Mouse (Mus musculus) embryonic facial prominence, embryonic 15.5 days (tissue): ENCODE data around the gene Slc12a5. TPM values are rescaled to one million over a fixed set of nuclear protein-coding genes. Genes with fewer than 3 reads are reported as not detected.

Experiments used
- ATAC-seq: fragments of 200-750 bp; cut with Nextera tagmentation; 2 replicates; pipeline ENCODE4 v1.8.0; 2017; ENCODE audit warnings: low read depth, moderate TSS enrichment; ENCODE audit not compliant: insufficient number of reproducible peaks, low FRiP score, low TSS enrichment
- H3K27ac ChIP-seq: fragments of 300-500 bp; sonication (generic); replicated peaks from 2 replicates; pipeline ENCODE4 v1.5.1; 2015; ENCODE audit warnings: mild to moderate bottlenecking, inconsistent platforms
- H3K27me3 ChIP-seq: fragments of 300-500 bp; sonication (generic); 2 replicates; pipeline ENCODE4 v1.6.1; 2015; ENCODE audit warnings: inconsistent platforms
- H3K36me3 ChIP-seq: fragments of 300-500 bp; sonication (generic); 2 replicates; pipeline ENCODE4 v1.6.1; 2015; ENCODE audit warnings: mild to moderate bottlenecking, inconsistent platforms
- H3K4me1 ChIP-seq: fragments of 300-500 bp; sonication (generic); 2 replicates; pipeline ENCODE4 v1.6.1; 2015; ENCODE audit warnings: inconsistent platforms
- H3K4me2 ChIP-seq: fragments of 300-500 bp; sonication (generic); replicated peaks from 2 replicates; pipeline ENCODE4 v1.6.1; 2015; ENCODE audit warnings: mild to moderate bottlenecking, inconsistent platforms
- H3K4me3 ChIP-seq: fragments of 300-500 bp; sonication (generic); replicated peaks from 2 replicates; pipeline ENCODE4 v1.5.1; 2015; ENCODE audit warnings: mild to moderate bottlenecking, inconsistent platforms
- H3K9ac ChIP-seq: fragments of 300-500 bp; sonication (generic); 2 replicates; pipeline ENCODE4 v1.6.1; 2015; ENCODE audit warnings: inconsistent platforms
- H3K9me3 ChIP-seq: fragments of 300-500 bp; sonication (generic); replicated peaks from 2 replicates; pipeline ENCODE4 v1.6.1; 2016; ENCODE audit warnings: inconsistent platforms
- WGBS: fragments of 180-500 bp; shearing (Covaris S2); methylation state at CpG from one replicate; pipeline ENCODE4 v1.1.7; 2015; 5-methylcytosine and 5-hydroxymethylcytosine counted together
- polyA plus RNA-seq: library from polyadenylated mRNA; unstranded; fragments of >200 nt; fragmentation: Nextera tagmentation; extraction: Ambion mirVana; gene quantifications from 2 replicates; pipeline ENCODE4 v1.2.1, GENCODE M21; 2015

Gene Slc12a5
- polyA plus RNA-seq, 1 experiment from 2014 or later, result 0.85 TPM

- Histone ChIP-seq H3K4me1 (no peaks in the 10 kb centered on the region), H3K27me3 (peaks cover 2% of the 10 kb centered on the region; the same call in 1 of the 2 replicates), H3K4me3 (no peak overlapping the region), H3K9ac (no peak overlapping the region), H3K4me2 (no peak overlapping the region), H3K36me3 (no peaks in the 10 kb centered on the region), H3K9me3 (no peaks in the 10 kb centered on the region), H3K27ac (no peak overlapping the region)
- ATAC-seq, result no peak
- 64% methylated on average over 14 of the region's 14 CpGs for WGBS
Observed at GRCm38 (mm10) chr2:164986371-164987027, 25.9 kb downstream of the Slc12a5 start.

- Histone ChIP-seq H3K9me3 (no peaks in the 10 kb centered on the region), H3K4me2 (no peak overlapping the region), H3K4me1 (no peaks in the 10 kb centered on the region), H3K27ac (no peak overlapping the region), H3K36me3 (no peaks in the 10 kb centered on the region), H3K4me3 (no peak overlapping the region), H3K27me3 (peaks cover 6% of the 10 kb centered on the region; the same call in 1 of the 2 replicates), H3K9ac (no peak overlapping the region)
- ATAC-seq, result no peak
- 47% methylated on average over 13 of the region's 13 CpGs for WGBS
Observed at GRCm38 (mm10) chr2:164988777-164989176, 28.2 kb downstream of the Slc12a5 start.

GRCm38 (mm10) chr2:164991111-164991510 lies 30.5 kb downstream of the Slc12a5 start:
- Histone ChIP-seq H3K27me3 (peaks cover 23% of the 10 kb centered on the region), H3K4me3 (no peak overlapping the region), H3K9ac (no peak overlapping the region), H3K4me1 (no peaks in the 10 kb centered on the region), H3K9me3 (no peaks in the 10 kb centered on the region), H3K4me2 (no peak overlapping the region), H3K36me3 (no peaks in the 10 kb centered on the region), H3K27ac (no peak overlapping the region)
- WGBS, result 74% methylated on average over 3 of the region's 3 CpGs
- ATAC-seq, result no peak

GRCm38 (mm10) chr2:164991808-164992207 lies 31.2 kb downstream of the Slc12a5 start:
- 34% methylated on average over 10 of the region's 10 CpGs for WGBS
- H3K9ac ChIP-seq, result no peak overlapping the region

GRCm38 (mm10) chr2:164994156-164994555 lies 33.6 kb downstream of the Slc12a5 start:
- H3K27ac ChIP-seq, result no peak overlapping the region
- H3K36me3 ChIP-seq, result peaks cover under 1% of the 10 kb centered on the region; the same call in 1 of the 2 replicates
- H3K27me3 ChIP-seq, result peaks cover 51% of the 10 kb centered on the region
- H3K4me3 ChIP-seq, result no peak overlapping the region
- H3K9me3 ChIP-seq, result no peaks in the 10 kb centered on the region
- H3K9ac ChIP-seq, result no peak overlapping the region
- WGBS, result 87% methylated on average over 11 of the region's 11 CpGs
- peaks cover 22% of the 10 kb centered on the region for H3K4me1 ChIP-seq
- no peak for ATAC-seq
- H3K4me2 ChIP-seq, result no peak overlapping the region

More at GRCm38 (mm10) chr2:164991808-164992207, 31.2 kb downstream of the Slc12a5 start:
- peaks cover 1% of the 10 kb centered on the region for H3K4me1 ChIP-seq
- peaks cover 28% of the 10 kb centered on the region for H3K27me3 ChIP-seq
- H3K9me3 ChIP-seq, result no peaks in the 10 kb centered on the region
- H3K4me2 ChIP-seq, result no peak overlapping the region
- ATAC-seq, result no peak
- H3K36me3 ChIP-seq, result no peaks in the 10 kb centered on the region
- no peak overlapping the region for H3K4me3 ChIP-seq
- no peak overlapping the region for H3K27ac ChIP-seq

- Histone ChIP-seq H3K27ac (no peak overlapping the region), H3K27me3 (peaks cover 58% of the 10 kb centered on the region), H3K9ac (no peak overlapping the region), H3K9me3 (no peaks in the 10 kb centered on the region), H3K4me1 (peaks cover 22% of the 10 kb centered on the region), H3K36me3 (peaks cover 7% of the 10 kb centered on the region), H3K4me3 (no peak overlapping the region), H3K4me2 (no peak overlapping the region)
- 57% methylated on average over 21 of the region's 21 CpGs for WGBS
- no peak for ATAC-seq
Observed at GRCm38 (mm10) chr2:164994659-164995428, 34.2 kb downstream of the Slc12a5 start.

GRCm38 (mm10) chr2:164995976-164996375 lies 35.4 kb downstream of the Slc12a5 start:
- Histone ChIP-seq H3K4me3 (no peak overlapping the region), H3K4me1 (peaks cover 22% of the 10 kb centered on the region), H3K9me3 (no peaks in the 10 kb centered on the region), H3K27me3 (peaks cover 60% of the 10 kb centered on the region), H3K36me3 (peaks cover 18% of the 10 kb centered on the region), H3K27ac (no peak overlapping the region), H3K4me2 (no peak overlapping the region), H3K9ac (no peak overlapping the region)
- 67% methylated on average over 11 of the region's 11 CpGs for WGBS
- no peak for ATAC-seq

- Histone ChIP-seq H3K36me3 (peaks cover 30% of the 10 kb centered on the region), H3K9me3 (no peaks in the 10 kb centered on the region), H3K27ac (no peak overlapping the region), H3K9ac (0 out of 2 replicates have a peak overlapping the region, but pooled peaks have one; percentile 15), H3K4me3 (peak overlapping the region; percentile 40), H3K4me1 (peaks cover 22% of the 10 kb centered on the region), H3K4me2 (peak overlapping the region; percentile 67), H3K27me3 (peaks cover 57% of the 10 kb centered on the region)
- WGBS, result 6% methylated on average over 49 of the region's 49 CpGs
- ATAC-seq, result no peak
Observed at GRCm38 (mm10) chr2:164996848-164997720, 36.5 kb downstream of the Slc12a5 start.

GRCm38 (mm10) chr2:164997721-164998428 lies 37.3 kb downstream of the Slc12a5 start:
- peaks cover 57% of the 10 kb centered on the region for H3K27me3 ChIP-seq
- no peak overlapping the region for H3K27ac ChIP-seq
- ATAC-seq, result no peak
- peak overlapping the region; percentile 15 for H3K9ac ChIP-seq
- under 1% methylated on average over 51 of the region's 52 CpGs for WGBS
- no peaks in the 10 kb centered on the region for H3K9me3 ChIP-seq
- peak overlapping the region; percentile 40 for H3K4me3 ChIP-seq
- peak overlapping the region; percentile 67 for H3K4me2 ChIP-seq
- peaks cover 22% of the 10 kb centered on the region for H3K4me1 ChIP-seq
- H3K36me3 ChIP-seq, result peaks cover 37% of the 10 kb centered on the region

- WGBS, result 91% methylated on average over 13 of the region's 13 CpGs
Observed at GRCm38 (mm10) chr2:165001958-165002357, 41.4 kb downstream of the Slc12a5 start.

More at GRCm38 (mm10) chr2:165001958-165002357, 41.4 kb downstream of the Slc12a5 start:
- no peak overlapping the region for H3K4me3 ChIP-seq
- no peak overlapping the region for H3K4me2 ChIP-seq
- peaks cover 19% of the 10 kb centered on the region for H3K4me1 ChIP-seq
- peaks cover 31% of the 10 kb centered on the region for H3K27me3 ChIP-seq
- no peaks in the 10 kb centered on the region for H3K9me3 ChIP-seq
- H3K27ac ChIP-seq, result no peak overlapping the region
- no peak for ATAC-seq
- H3K9ac ChIP-seq, result no peak overlapping the region
- peaks cover 77% of the 10 kb centered on the region for H3K36me3 ChIP-seq
